Comparison of ENCODE assay signal across 9 mouse cellular contexts in genomic region chr1:166964508-166964907, GRCm38 (mm10). TPM values are rescaled to one million over a fixed set of nuclear protein-coding genes. Genes with fewer than 3 reads are reported as not detected.
DNase-seq lines count a peak whose midpoint lies in the region; ATAC-seq lines count a peak whose summit lies in the region.
"Had no signal": no experiment of that assay in that cellular context is flagged by ENCODE, and none has a peak within 500 bp of the region (broad histone marks: within the 10 kb centered on the region; RNA-seq: fewer than 3 reads in every experiment).

No protein-coding gene starts in this region.

- no peak overlapping the region for H3K4me2 ChIP-seq in forebrain, embryonic 15.5 days (replicated peaks)

- 35% methylated on average over 10 of the region's 10 CpGs for WGBS in forebrain, embryonic 10.5 days
- WGBS in forebrain, embryonic 15.5 days: 36% methylated on average over 10 of the region's 10 CpGs

- no peaks in the 10 kb centered on the region for H3K27me3 ChIP-seq in forebrain, embryonic 10.5 days (ENCODE audit: poor library complexity, severe bottlenecking)
- no peaks in the 10 kb centered on the region for H3K27me3 ChIP-seq in forebrain, embryonic 15.5 days

- H3K9ac ChIP-seq in forebrain, embryonic 15.5 days (replicated peaks): no peak overlapping the region

- no peaks in the 10 kb centered on the region for H3K9me3 ChIP-seq in forebrain, embryonic 10.5 days
- no peaks in the 10 kb centered on the region for H3K9me3 ChIP-seq in forebrain, embryonic 15.5 days

- no peak for ATAC-seq in forebrain, embryonic 15.5 days (replicated peaks)
- ATAC-seq in frontal cortex, adult (ENCODE audit: low TSS enrichment): no peak

- no peak overlapping the region for H3K27ac ChIP-seq in forebrain, embryonic 10.5 days
- H3K27ac ChIP-seq in forebrain, embryonic 15.5 days (replicated peaks): no peak overlapping the region

- peak; percentile 33 for DNase-seq in forebrain, embryonic 10.5 days (ENCODE audit: extremely low spot score, low spot score)
- DNase-seq in thymus, postnatal 0 days (ENCODE audit: low spot score): peak; percentile 5
- no peak for DNase-seq in thymus, postnatal 36 days
- DNase-seq in kidney, postnatal 14 days: peak; percentile 33
- DNase-seq in thymus, postnatal 4 days: peak; percentile 22
- no peak for DNase-seq in left cerebral cortex, adult 9 months (ENCODE audit: low spot score in 2 of 2)
- DNase-seq: cerebellum, adult 2 months had no signal

- H3K4me1 ChIP-seq in forebrain, embryonic 10.5 days: no peaks in the 10 kb centered on the region
- no peaks in the 10 kb centered on the region for H3K4me1 ChIP-seq in forebrain, embryonic 15.5 days

- H3K4me3 ChIP-seq in forebrain, embryonic 10.5 days: no peak overlapping the region
- no peak overlapping the region for H3K4me3 ChIP-seq in forebrain, embryonic 15.5 days

- H3K36me3 ChIP-seq in forebrain, embryonic 10.5 days (replicated peaks): no peaks in the 10 kb centered on the region
- H3K36me3 ChIP-seq in forebrain, embryonic 15.5 days: no peaks in the 10 kb centered on the region

RNA-seq across cellular contexts. Expression of gene Fam78b, which starts 36.7 kb away (rescaled TPM):
- polyA plus RNA-seq in forebrain, embryonic 10.5 days (2016; fragmentation: Nextera tagmentation; extraction: Ambion mirVana): 0.53 and 0.62 TPM in 2 replicates
- polyA plus RNA-seq in forebrain, embryonic 15.5 days (2015; fragmentation: Nextera tagmentation; extraction: Ambion mirVana): 7.6 and 10.1 TPM in 2 replicates
- 0.54 and 0.70 TPM in 2 replicates for polyA plus RNA-seq in thymus, postnatal 0 days (2015; fragmentation: Nextera tagmentation; extraction: Ambion mirVana)

Comparison
In these comparisons a context has a peak if more than half of its experiments do, and no peak if none do; other contexts are left out.
1. DNase-seq: peak in forebrain, embryonic 10.5 days (single experiment), thymus, postnatal 0 days (single experiment), kidney, postnatal 14 days (single experiment) and thymus, postnatal 4 days (single experiment); none in thymus, postnatal 36 days (0 of 2) and left cerebral cortex, adult 9 months (0 of 2).